Mouse (Mus musculus) hindbrain, embryonic 12.5 days (tissue): Measurements from ENCODE around the gene Dynlt1f. TPM values are rescaled to one million over a fixed set of nuclear protein-coding genes. Genes with fewer than 3 reads are reported as not detected.
"Not testable (repeated sequence)": the region's sequence is repeated elsewhere in the genome, so short reads cannot be mapped to it uniquely, and the experiment has no call there.

ENCODE experiments used
- ATAC-seq: fragments of 200-750 bp; cut with Nextera tagmentation; 2 replicates; pipeline ENCODE4 v1.8.0; 2017; ENCODE audit warnings: moderate TSS enrichment; ENCODE audit not compliant: low FRiP score
- H3K27ac ChIP-seq: fragments of 300-500 bp; sonication (generic); 2 replicates; pipeline ENCODE4 v1.5.1; 2016; ENCODE audit warnings: mild to moderate bottlenecking
- H3K27me3 ChIP-seq: fragments of 300-500 bp; sonication (generic); 2 replicates; pipeline ENCODE4 v1.6.1; 2016; ENCODE audit warnings: mild to moderate bottlenecking
- H3K36me3 ChIP-seq: fragments of 300-500 bp; sonication (generic); 2 replicates; pipeline ENCODE4 v1.6.1; 2016; ENCODE audit warnings: mild to moderate bottlenecking
- H3K4me1 ChIP-seq: fragments of 300-500 bp; sonication (generic); 2 replicates; pipeline ENCODE4 v1.6.1; 2016
- H3K4me2 ChIP-seq: fragments of 300-500 bp; sonication (generic); replicated peaks from 2 replicates; pipeline ENCODE4 v1.6.1; 2016; ENCODE audit warnings: mild to moderate bottlenecking
- H3K4me3 ChIP-seq: fragments of 300-500 bp; sonication (generic); 2 replicates; pipeline ENCODE4 v1.5.1; 2016; ENCODE audit warnings: mild to moderate bottlenecking
- H3K9ac ChIP-seq: fragments of 300-500 bp; sonication (generic); 2 replicates; pipeline ENCODE4 v1.6.1; 2016; ENCODE audit warnings: mild to moderate bottlenecking, moderate library complexity
- H3K9me3 ChIP-seq: fragments of 300-500 bp; sonication (generic); replicated peaks from 2 replicates; pipeline ENCODE4 v1.6.1; 2016; ENCODE audit warnings: mild to moderate bottlenecking
- WGBS: fragments of 180-500 bp; shearing (Covaris S2); methylation state at CpG from one replicate; pipeline ENCODE4 v1.1.7; 2016; 5-methylcytosine and 5-hydroxymethylcytosine counted together
- polyA plus RNA-seq: library from polyadenylated mRNA; unstranded; fragments of >200 nt; fragmentation: Nextera tagmentation; extraction: Ambion mirVana; gene quantifications from 2 replicates; pipeline ENCODE4 v1.2.1, GENCODE M21; 2016

Gene Dynlt1f
- polyA plus RNA-seq, 1 experiment from 2014 or later = 308 TPM

DNA sequence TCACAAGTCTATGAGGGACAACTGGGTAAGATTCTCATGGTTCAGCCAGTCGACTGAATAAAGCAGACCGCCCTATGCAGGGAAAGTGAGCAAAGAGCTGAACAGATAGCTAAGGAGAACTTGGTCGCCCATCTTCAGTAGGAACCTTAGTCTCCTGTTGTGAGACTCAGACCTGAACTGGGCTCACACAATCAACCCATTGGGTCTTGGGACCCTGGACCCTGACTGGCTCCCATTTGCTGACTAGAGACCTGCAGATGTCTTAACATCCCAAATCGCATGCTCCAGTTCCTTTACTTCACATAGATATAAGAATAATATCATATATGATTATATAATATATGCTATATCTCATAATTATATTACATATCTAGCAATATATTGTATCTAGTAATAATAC lies 18.3 kb downstream of the Dynlt1f start:
- H3K4me3 ChIP-seq, H3K27ac ChIP-seq, H3K9me3 ChIP-seq, H3K4me2 ChIP-seq, H3K27me3 ChIP-seq, ATAC-seq, H3K4me1 ChIP-seq, H3K36me3 ChIP-seq, H3K9ac ChIP-seq: not testable (repeated sequence)
- WGBS = 95% methylated on average over 4 of the region's 4 CpGs

DNA sequence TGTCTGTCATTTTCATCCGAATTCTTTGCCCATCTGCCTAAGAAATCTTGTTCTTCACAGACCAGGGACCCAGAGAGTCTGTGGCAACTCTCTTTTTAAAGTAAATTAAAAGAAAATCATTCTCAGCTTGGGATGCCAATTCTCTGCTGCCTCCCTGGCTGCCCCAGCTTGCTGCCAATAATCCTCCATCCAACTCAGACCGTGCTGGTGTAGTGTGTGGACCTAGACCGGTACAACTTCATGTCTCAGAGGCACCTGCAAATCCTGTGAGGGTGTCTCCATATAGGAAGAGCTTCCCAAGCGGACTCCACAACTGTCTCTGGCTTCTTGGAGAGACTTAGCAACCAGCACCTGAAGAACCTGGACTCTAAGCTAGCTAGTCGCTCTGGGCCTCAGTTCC lies 18.8 kb downstream of the Dynlt1f start:
- no peak overlapping the region for H3K4me3 ChIP-seq
- H3K4me1 ChIP-seq = no peaks in the 10 kb centered on the region
- WGBS = 79% methylated on average over 5 of the region's 5 CpGs
- H3K27me3 ChIP-seq = no peaks in the 10 kb centered on the region
- H3K27ac ChIP-seq = no peak overlapping the region
- H3K36me3 ChIP-seq = no peaks in the 10 kb centered on the region
- H3K9ac ChIP-seq = no peak overlapping the region
- H3K4me2 ChIP-seq = no peak overlapping the region
- no peaks in the 10 kb centered on the region for H3K9me3 ChIP-seq
- ATAC-seq = no peak

GRCm38 (mm10) chr17:6635781-6636180 lies 19.9 kb downstream of the Dynlt1f start:
- not testable (repeated sequence) for H3K4me3 ChIP-seq, ATAC-seq, H3K9ac ChIP-seq, H3K36me3 ChIP-seq, H3K27me3 ChIP-seq, H3K4me1 ChIP-seq, H3K4me2 ChIP-seq, H3K9me3 ChIP-seq, H3K27ac ChIP-seq
- 97% methylated on average over 2 of the region's 4 CpGs for WGBS

- H3K36me3 ChIP-seq, H3K4me3 ChIP-seq, H3K9me3 ChIP-seq, H3K4me2 ChIP-seq, H3K27me3 ChIP-seq, H3K27ac ChIP-seq, H3K4me1 ChIP-seq, ATAC-seq, H3K9ac ChIP-seq: not testable (repeated sequence)
- WGBS = 91% methylated on average over 6 of the region's 6 CpGs
Observed at GRCm38 (mm10) chr17:6632850-6633249, 22.9 kb downstream of the Dynlt1f start.

GRCm38 (mm10) chr17:6630398-6630797 lies 25.3 kb downstream of the Dynlt1f start:
- WGBS = 93% methylated on average over 4 of the region's 4 CpGs
- not testable (repeated sequence) for H3K36me3 ChIP-seq, H3K27ac ChIP-seq, H3K27me3 ChIP-seq, H3K9ac ChIP-seq, ATAC-seq, H3K4me1 ChIP-seq, H3K4me2 ChIP-seq, H3K9me3 ChIP-seq, H3K4me3 ChIP-seq

DNA sequence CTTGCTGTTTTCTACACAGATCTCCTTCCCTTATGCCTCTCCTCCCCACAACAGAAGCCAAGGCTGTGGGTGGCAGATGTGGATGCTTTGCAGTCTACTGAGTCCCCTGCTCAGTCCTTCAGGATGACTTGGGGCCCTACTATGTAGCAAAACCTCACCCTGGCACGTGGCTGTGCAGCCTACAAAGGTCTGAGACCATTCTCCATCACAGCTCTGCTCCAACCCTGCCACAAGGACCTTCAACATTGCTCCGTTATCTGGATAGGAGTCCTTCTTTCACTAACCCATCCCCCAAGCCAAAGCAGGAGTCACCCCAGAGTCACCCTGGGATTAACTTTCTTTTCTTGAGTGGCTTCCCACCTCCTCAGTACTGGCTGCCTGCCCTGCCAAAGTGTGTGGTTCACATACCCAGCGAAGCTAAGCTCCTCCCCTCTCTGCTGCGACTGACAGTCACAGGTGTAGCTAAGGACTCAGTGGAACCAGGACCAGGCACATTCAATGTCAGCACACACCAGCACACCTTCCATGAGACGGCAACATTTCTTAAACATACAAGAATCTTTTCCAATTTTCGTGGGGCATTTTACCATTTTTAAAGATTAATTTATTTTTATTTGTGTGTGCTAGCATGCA lies 30.7 kb downstream of the Dynlt1f start:
- not testable (repeated sequence) for H3K27me3 ChIP-seq, H3K4me1 ChIP-seq, H3K36me3 ChIP-seq, ATAC-seq, H3K9ac ChIP-seq, H3K4me3 ChIP-seq, H3K4me2 ChIP-seq, H3K9me3 ChIP-seq, H3K27ac ChIP-seq
- WGBS = 85% methylated on average over 2 of the region's 6 CpGs

DNA sequence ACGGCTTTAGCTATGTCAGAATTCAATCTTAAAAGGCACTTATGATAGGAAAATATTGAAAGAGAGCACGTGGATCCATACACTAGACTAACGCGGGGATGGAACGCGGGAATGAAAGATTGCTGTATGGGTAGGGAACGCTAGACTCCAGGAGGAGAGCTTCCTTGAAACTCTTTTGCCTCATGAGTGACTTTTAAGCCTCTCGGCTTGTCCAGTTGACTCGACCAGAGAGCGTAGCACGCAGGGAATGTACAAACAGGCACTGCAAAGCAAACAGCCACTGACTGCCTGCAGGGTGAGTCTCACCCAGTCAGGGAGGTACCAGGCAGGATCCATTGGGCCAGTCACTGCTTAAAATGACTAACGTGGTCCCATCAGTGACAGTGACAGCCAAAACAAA lies 33.7 kb downstream of the Dynlt1f start:
- 91% methylated on average over 11 of the region's 12 CpGs for WGBS
- not testable (repeated sequence) for H3K9me3 ChIP-seq, H3K36me3 ChIP-seq, H3K27ac ChIP-seq, H3K9ac ChIP-seq, H3K4me1 ChIP-seq, ATAC-seq, H3K27me3 ChIP-seq, H3K4me2 ChIP-seq, H3K4me3 ChIP-seq

DNA sequence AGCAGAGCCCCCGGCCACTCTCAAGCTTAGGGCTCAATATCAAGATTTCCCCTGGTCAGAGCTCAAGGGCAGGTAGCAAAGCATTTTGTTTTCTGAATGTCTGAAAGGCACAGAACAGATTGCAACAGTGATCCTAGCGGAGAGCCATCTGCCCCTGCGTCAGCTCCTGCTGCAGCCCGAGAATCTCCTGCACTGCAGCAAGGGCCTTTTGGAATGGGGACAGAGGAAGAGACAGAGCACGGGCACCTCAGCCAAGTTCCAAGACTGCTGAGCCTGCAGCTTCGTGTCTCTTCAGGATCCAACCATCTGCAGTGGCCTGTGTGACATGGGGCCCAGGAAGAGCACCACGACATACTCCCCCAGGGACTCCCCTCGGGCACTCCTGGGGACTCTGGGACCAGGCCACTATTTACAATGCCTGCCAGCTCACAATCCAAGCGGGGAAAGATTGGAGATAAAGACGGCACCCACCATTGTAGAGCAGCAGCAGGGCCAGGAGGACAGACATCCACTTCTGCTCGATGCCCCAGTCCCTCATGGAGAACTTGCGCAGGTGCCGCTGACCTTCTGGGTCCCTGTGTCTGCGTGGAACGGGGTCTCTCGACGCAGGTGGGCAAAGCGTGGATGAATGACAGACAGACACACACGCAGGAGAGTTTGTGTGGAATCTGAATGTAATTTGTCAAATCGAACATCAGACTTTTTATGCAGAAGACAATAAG lies 34.8 kb downstream of the Dynlt1f start:
- not testable (repeated sequence) for ATAC-seq, H3K4me2 ChIP-seq, H3K36me3 ChIP-seq, H3K4me3 ChIP-seq, H3K27ac ChIP-seq, H3K9me3 ChIP-seq, H3K27me3 ChIP-seq, H3K4me1 ChIP-seq, H3K9ac ChIP-seq
- 87% methylated on average over 18 of the region's 20 CpGs for WGBS

GRCm38 (mm10) chr17:6620035-6620434 lies 35.7 kb downstream of the Dynlt1f start:
- H3K9me3 ChIP-seq, ATAC-seq, H3K4me3 ChIP-seq, H3K4me2 ChIP-seq, H3K9ac ChIP-seq, H3K4me1 ChIP-seq, H3K36me3 ChIP-seq, H3K27me3 ChIP-seq, H3K27ac ChIP-seq: not testable (repeated sequence)
- WGBS = 70% methylated on average over 6 of the region's 6 CpGs

GRCm38 (mm10) chr17:6619271-6619670 lies 36.4 kb downstream of the Dynlt1f start:
- not testable (repeated sequence) for H3K9ac ChIP-seq, H3K27ac ChIP-seq, ATAC-seq, H3K9me3 ChIP-seq, H3K27me3 ChIP-seq, H3K4me1 ChIP-seq, H3K4me2 ChIP-seq, H3K36me3 ChIP-seq, H3K4me3 ChIP-seq
- WGBS = 90% methylated on average over 5 of the region's 5 CpGs

GRCm38 (mm10) chr17:6617689-6618400 lies 37.9 kb downstream of the Dynlt1f start:
- not testable (repeated sequence) for H3K27ac ChIP-seq, H3K9me3 ChIP-seq, H3K4me2 ChIP-seq, H3K4me1 ChIP-seq, H3K27me3 ChIP-seq, ATAC-seq, H3K36me3 ChIP-seq, H3K4me3 ChIP-seq, H3K9ac ChIP-seq
- WGBS = 44% methylated on average over 7 of the region's 13 CpGs

- H3K9me3 ChIP-seq, H3K9ac ChIP-seq, H3K36me3 ChIP-seq, H3K4me2 ChIP-seq, H3K4me3 ChIP-seq, ATAC-seq, H3K27me3 ChIP-seq, H3K27ac ChIP-seq, H3K4me1 ChIP-seq: not testable (repeated sequence)
- 95% methylated on average over 9 of the region's 9 CpGs for WGBS
Observed at GRCm38 (mm10) chr17:6616731-6617130, 39.0 kb downstream of the Dynlt1f start.

- not testable (repeated sequence) for H3K4me2 ChIP-seq, H3K27ac ChIP-seq, ATAC-seq, H3K4me3 ChIP-seq, H3K9ac ChIP-seq, H3K36me3 ChIP-seq, H3K27me3 ChIP-seq, H3K4me1 ChIP-seq, H3K9me3 ChIP-seq
- 87% methylated on average over 3 of the region's 9 CpGs for WGBS
Observed at GRCm38 (mm10) chr17:6614316-6614715, 41.4 kb downstream of the Dynlt1f start.
